Mouse (Mus musculus) left cerebral cortex, postnatal 25 days (tissue): ENCODE data around the gene Clasp1. TPM values are rescaled to one million over a fixed set of nuclear protein-coding genes. Genes with fewer than 3 reads are reported as not detected.

Experiments
- DNase-seq, 2 experiments: peaks; one replicate each; pipeline ENCODE4 v3.0.0; 2022; ENCODE audit warnings: low spot score in 2 of 2, mixed read lengths in 1 of 2
- intact Hi-C: fragments of 180-260 bp; cut with DNase I; formaldehyde crosslinking; loops from one replicate; pipeline ENCODE4 v1.15.1; 2025
- total RNA-seq, 2 experiments: library from RNA; stranded (reverse); gene quantifications; 2 replicates each; pipeline ENCODE4 v1.2.3; 2021

Gene Clasp1
- total RNA-seq, 2 experiments from 2014 or later, result 106 to 112 TPM

DNA sequence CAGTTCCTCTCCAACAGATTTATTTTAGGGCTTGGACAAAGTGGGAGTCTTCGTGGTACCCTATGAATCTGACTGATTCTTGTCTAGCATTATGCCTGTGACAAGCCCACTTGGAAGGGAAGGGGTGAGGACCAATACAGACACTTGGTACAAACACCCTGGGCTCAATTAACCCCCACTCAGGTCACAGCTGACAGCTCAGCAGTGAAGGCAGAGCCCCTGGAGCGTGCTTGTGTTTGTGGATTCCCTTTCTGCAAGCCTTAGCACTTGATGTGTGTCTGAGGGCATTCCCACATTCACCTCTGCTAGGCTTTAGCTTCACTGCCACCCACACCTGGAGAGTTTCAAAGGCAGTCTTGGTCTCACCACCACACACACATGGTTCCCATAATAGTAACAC is 237.1 kb downstream of the Clasp1 start:
- intact Hi-C loops, result loop anchor here (5.0 kb wide), 1 partner anchor 131 kb away; no protein-coding TSS in a partner anchor
- no peak for DNase-seq

DNA sequence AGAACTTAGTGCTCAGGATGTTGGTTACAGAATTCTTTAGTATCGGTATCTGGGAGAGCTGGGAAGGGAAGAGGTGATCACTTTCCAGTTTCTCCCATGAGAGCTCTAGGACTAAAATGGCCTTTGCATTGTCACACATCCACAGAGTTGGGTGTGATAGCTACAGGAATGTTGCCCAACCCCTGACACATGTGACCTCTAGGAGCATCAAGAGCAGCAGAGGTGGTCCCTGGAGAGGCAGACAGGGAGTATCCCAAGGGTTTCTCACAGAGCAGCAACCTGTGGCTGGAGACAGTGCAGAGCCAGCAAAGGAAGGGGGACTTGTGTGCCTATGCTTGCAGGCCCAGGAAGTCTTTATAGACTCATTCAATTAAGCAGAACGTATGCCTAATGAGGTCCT is 237.6 kb downstream of the Clasp1 start:
- intact Hi-C loops, result loop anchor here (5.0 kb wide), 1 partner anchor 131 kb away; no protein-coding TSS in a partner anchor

DNA sequence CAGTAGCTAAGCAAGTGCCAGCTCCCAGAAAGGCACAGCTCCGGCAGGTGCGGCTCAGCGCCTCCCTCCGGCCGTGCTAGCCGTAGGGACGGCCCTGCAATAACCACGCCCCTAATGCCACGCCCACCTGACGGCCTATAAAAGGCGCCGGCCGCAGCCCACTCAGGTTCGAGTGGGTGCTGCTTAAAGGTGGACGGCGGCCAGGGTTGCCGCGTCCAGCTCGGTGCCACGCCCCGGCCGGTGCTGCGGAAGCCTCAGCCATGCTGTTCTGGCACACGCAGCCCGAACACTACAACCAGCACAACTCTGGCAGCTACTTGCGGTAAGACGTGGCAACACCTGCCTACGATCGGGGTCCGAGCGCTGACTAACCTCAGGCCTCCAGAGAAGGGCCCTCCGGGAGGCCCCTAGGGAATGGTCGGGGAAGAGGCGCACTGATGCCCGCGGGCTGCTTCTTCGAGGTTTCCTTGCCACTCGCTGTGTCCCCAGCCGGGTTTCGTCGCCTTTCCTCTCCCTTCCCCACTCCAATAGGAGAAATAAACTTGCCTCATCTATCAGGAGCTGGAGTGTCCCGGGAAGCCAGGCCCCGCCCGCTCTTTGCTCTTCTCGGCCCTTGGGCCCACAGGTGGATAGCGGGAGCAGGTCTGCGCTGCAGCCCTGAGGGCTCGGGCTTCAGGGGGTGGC is 239.1 kb downstream of the Clasp1 start, which contains the start of gene Tfcp2l1:
Tfcp2l1 (plus strand) TSS at position 165 of the 684 bp plus-strand sequence.
- DNase-seq, result peak; percentile 46 to 47
- intact Hi-C loops, result loop anchor here (5.0 kb wide), 1 partner anchor 129 kb away; no protein-coding TSS in a partner anchor

More for the DNA sequence above, 237.6 kb downstream of the Clasp1 start:
- no peak for DNase-seq

- intact Hi-C loops, result no loop called here
Observed at GRCm38 (mm10) chr1:118633415-118633980, 244.6 kb downstream of the Clasp1 start.

DNA sequence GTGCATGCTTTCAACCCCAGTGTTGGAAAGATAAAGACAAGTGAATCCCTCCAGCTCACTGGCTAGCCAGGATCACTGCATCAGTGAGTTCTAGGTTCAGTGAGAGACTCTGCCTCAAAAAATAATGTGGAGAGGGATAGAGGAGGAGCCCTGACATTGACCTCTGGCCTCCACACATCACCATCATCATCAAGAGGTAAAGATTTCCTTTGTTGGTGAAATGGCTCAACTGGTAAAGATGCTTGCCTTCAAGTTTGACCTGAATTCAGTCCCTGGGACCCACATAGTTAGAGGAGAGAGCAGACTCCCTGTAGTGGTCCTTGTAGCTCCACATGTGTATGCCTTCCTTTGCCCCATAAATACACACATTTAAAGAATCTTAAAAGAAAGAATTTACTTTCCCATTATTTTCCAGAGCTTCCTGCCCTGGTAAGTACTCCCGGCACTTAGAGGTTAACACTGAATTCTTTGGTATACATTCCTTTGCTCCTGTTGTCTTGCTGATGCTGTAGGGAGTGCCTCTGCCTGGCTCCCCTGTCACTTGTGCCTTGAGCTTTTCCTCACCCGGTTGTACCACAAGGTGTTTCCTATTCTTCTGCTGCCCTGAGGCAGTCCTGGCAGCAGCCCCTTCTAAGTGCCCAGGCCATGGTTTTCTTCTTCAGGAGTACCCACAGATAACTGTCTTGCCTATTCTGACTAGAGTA is 253.6 kb downstream of the Clasp1 start:
- no peak for DNase-seq
- intact Hi-C loops, result no loop called here

More at GRCm38 (mm10) chr1:118633415-118633980, 244.6 kb downstream of the Clasp1 start:
- DNase-seq, result no peak

DNA sequence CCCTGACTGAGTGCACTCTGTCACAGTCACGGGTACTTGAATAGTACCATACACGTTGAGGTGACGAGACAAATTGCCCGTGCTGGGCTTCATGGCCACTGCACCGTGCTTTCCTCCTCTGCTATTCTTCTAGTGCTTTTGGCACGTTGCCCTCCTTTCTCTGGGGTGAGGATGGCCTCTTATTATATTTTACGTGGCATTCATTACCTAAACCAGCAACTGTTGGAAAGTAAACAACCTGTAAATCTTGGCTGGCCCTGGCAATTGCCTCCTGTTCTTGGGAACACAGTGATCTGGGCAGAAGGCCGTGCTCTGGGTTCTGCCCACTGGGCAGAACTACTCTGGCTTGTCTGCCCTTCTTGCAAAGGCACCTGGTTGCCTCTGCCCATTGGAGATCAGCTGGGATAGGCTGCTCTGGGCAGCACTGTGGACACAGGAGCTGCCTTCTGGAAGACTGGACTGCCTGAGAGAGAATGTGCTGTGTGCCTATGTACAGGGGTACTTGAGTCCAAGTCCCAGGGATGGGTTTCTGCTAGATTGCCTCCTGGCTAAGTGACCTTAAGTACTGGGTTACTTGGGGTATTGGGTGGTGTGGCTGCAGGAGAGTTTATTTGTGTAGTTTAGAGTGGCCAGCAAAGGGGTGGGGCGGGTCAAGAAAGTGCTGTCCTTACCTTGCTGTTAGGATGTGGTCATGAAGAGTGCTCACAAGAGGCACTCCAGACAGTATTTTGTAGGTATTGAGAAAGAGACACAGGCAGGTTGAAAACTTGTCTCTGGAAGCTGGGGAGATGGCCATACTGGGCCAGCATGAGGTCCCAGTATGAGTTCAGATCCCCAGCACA is 254.5 kb downstream of the Clasp1 start:
- DNase-seq, result no peak
- intact Hi-C loops, result no loop called here

GRCm38 (mm10) chr1:118645701-118646100 is 256.8 kb downstream of the Clasp1 start:
- intact Hi-C loops, result no loop called here
- DNase-seq, result no peak

DNA sequence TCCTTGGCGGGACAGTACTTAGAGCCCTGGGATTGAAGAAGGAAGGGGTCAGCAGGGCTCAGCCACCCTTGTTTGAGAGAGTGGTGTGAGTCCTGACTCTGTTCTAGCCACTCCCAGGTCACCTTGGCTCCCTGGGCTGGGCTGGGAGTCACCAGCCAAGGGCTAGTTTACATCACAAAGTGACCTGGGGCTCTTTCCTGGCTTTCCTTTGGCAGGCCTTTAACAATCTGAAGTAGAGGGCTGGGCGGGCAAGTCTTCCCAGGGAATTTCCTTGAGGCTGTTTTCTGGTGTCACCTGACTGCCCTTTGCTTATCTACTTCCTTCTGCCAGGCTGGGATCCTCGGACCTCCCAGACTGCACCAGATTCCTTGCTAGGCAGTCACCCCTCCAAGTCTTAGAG is 259.2 kb downstream of the Clasp1 start:
- DNase-seq, result no peak
- intact Hi-C loops, result no loop called here

- intact Hi-C loops, result no loop called here
- no peak for DNase-seq
Observed at GRCm38 (mm10) chr1:118649933-118650770, 261.3 kb downstream of the Clasp1 start.

DNA sequence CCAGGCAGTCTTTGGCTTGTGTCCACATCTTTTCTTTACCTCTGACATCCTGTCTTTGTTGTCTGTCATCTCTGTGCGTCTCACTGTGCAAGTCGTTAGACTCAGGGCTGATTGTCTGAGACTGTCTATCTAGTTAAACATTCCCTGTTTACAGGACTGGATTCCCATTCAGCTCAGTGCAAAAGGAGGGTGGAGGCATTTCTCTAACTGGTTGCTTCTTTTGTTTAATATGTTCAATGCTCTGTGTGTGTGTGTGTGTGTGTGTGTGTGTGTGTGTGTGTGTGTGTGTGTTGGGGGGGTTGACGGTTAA is 261.9 kb downstream of the Clasp1 start:
- DNase-seq, result no peak
- intact Hi-C loops, result no loop called here

DNA sequence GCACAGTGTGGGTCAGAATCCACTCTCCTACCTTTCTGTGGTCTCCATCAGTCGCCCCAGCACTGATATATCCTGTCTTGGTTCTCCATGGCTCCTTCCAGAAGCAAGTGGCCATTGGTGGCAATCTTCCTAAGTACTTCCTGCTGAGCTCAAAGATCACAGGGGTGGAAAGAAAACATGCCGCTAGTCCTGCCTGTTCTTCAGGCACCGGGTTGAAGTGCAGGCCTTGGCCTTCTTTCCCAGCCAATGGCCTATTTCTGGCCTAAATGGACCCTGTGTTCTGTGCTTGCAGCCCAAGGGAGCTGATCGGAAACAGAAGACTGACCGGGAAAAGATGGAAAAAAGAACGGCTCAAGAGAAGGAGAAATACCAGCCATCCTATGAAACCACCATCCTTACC is 269.9 kb downstream of the Clasp1 start:
- intact Hi-C loops, result no loop called here
- DNase-seq, result no peak

- DNase-seq, result no peak
- intact Hi-C loops, result no loop called here
Observed at GRCm38 (mm10) chr1:118660880-118661465, 272.1 kb downstream of the Clasp1 start.

Other genes starting within 250 kb of the Clasp1 start
- gene Gm29106, start 212.5 kb upstream of the Clasp1 start, total RNA-seq, result not detected
- 100 to 1,000 TPM; 107 to 110 TPM for gene Tsn, start 77.3 kb upstream of the Clasp1 start, total RNA-seq
- 10 to 100 TPM; 19.8 to 23.3 TPM for gene Nifk, start 67.2 kb upstream of the Clasp1 start, total RNA-seq
- gene Tfcp2l1, start 238.9 kb downstream of the Clasp1 start, total RNA-seq, result 1 to 10 TPM; 2.5 to 3.6 TPM